Mouse (Mus musculus): ENCODE measurements around the gene Klhl42. TPM values are rescaled to one million over a fixed set of nuclear protein-coding genes. Genes with fewer than 3 reads are reported as not detected.

Gene Klhl42
- total RNA-seq (2017) = 14.9 and 18.0 TPM in 2 replicates

DNA sequence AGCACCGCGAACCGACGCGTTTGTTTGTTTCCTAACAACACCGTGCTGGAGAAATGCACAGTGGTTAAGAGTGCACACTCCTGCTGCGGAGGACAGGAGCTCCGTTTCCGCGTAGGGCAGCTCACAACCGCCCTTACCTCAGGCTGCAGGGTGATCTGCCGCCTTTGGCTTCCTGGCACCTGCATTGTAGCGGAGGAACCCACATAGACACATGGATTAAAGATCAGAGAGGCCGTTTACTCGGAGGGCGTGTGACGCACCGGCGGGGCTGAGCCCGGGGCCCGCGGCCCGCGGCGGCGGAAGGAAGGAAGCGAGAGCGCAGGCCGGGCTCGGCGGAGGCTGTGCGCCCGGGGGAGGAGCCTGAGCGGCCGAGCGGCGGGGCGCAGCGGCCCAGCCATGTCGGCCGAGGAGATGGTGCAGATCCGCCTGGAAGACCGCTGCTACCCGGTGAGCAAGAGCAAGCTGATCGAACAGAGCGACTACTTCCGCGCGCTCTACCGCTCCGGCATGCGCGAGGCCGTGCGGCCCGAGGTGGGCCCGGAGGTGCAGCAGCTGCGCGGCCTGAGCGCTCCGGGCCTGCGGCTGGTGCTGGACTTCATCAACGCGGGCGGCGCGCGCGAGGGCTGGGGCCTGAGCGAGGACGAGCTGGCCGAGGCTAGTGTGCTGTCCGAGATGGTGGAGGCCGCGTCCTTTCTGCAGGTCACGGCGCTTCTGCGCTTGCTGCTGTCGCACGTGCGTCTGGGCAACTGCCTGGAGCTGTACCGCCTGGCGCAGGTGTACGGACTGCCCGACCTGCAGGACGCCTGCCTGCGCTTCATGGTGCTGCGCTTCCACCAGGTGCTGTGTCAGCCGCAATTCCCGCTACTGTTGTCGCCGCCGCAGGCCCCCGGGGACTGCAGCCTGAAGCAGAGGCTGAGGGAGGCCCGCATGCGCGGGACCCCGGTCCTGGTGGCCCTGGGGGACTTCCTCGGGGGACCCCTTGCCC, at the start of gene Klhl42:
Gene Klhl42 (plus strand): TSS at position 244 of the 985 bp plus-strand sequence.
- peak; percentile 62 for ATAC-seq (ENCODE audit: extremely low read depth, insufficient number of reproducible peaks, low FRiP score, poor library complexity, severe bottlenecking)

GRCm38 (mm10) chr6:147042291-147043290, 48.6 kb upstream of the Klhl42 start, which contains the start of gene Mrps35:
Gene Mrps35 (plus strand): TSS chr6:147042764.
- ATAC-seq (ENCODE audit: extremely low read depth, insufficient number of reproducible peaks, low FRiP score, poor library complexity, severe bottlenecking) = peak; percentile 94

- ATAC-seq (ENCODE audit: extremely low read depth, insufficient number of reproducible peaks, low FRiP score, poor library complexity, severe bottlenecking) = no peak
Observed at GRCm38 (mm10) chr6:147043633-147044032, 47.5 kb upstream of the Klhl42 start.

DNA sequence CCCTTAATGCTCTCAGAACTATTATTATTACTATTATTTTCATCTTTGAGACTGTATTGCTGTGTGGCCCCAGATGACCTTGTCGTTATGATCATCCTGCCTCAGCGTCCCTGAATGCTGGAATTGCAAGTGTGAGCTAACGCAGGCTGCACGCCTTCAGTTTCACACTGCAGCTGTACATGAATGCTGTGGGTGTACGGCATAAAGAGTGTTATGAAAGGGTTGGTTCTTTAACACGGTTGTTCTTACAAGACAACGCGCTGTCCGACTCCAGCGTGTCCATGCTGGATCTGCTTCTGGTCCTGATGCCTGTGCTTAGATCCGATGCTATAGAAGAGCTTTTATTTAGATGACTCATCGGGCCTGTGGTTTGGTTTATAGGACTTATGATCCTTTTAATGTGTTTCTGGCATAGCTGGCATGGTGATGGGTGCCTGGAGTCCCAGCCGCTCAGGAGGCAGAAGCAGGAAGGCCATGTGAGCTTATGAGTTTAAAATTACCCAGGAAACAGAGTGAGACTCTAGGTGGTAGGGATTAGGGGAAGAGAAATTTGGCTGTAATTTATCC, 41.9 kb upstream of the Klhl42 start:
- ATAC-seq (ENCODE audit: extremely low read depth, insufficient number of reproducible peaks, low FRiP score, poor library complexity, severe bottlenecking) = no peak

DNA sequence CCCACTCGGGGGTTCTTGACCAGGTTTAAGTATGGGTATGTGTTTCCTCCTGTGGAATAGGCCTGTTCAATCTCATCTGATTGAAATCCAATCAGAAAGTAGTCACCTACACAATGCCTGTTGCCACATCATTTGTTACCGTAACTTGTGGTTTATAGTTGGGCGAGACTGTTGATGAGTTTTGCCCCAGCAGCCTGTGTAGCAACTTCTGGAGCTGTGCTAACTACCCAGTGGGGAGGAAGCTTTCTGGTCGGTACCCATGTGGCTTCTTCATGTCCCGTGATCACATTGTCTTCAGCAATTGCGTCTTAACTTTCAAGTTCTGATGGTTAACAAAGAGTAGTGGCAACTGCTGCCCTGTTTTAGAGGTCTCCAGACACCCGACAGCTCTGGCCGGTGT, 39.5 kb upstream of the Klhl42 start:
- ATAC-seq (ENCODE audit: extremely low read depth, insufficient number of reproducible peaks, low FRiP score, poor library complexity, severe bottlenecking) = peak; percentile 69

GRCm38 (mm10) chr6:147052440-147052839, 38.7 kb upstream of the Klhl42 start:
- ATAC-seq (ENCODE audit: extremely low read depth, insufficient number of reproducible peaks, low FRiP score, poor library complexity, severe bottlenecking) = peak; percentile 57

DNA sequence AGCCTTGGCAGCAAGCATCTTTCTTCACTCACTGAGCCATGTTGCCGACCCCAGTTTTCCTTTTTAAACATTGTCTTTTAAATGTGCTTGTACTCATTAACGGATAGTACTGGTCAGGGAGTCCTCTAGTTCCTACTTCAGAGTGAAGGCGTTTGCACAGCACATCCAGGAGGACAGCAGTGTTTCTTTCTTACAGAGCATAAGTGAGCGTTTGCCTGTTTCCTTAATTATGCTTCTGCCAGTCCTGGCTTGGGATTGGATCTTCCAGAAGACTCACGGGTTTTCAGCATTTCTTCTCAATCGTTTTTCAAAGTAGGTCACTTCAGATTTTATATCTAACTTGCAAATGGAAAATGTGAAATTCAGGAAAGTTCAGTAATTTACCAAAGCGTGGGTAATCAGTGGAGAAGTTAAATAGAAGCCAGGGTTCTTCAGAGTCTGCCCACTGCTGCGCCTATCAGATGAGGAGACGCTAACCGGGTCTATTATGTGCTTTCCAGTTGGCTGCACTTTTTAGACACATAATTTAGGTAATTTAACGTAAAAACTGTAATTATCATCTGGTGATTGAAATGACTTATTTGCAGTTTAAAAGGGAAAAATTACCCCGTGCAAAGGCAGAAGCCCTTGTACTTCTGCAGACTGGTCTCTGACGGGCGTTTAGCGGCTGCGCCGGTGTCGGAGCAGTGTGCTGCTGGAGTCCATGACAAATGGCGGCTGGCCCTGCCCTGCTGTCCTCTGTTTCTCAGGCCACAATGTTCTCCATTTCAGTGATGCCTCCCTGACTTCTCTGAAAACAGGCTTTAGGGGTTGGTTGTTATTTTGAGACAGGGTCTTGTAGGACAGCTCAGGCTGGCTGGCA, 37.2 kb upstream of the Klhl42 start:
- ATAC-seq (ENCODE audit: extremely low read depth, insufficient number of reproducible peaks, low FRiP score, poor library complexity, severe bottlenecking) = no peak

- no peak for ATAC-seq (ENCODE audit: extremely low read depth, insufficient number of reproducible peaks, low FRiP score, poor library complexity, severe bottlenecking)
Observed at GRCm38 (mm10) chr6:147055374-147055977, 35.7 kb upstream of the Klhl42 start.

DNA sequence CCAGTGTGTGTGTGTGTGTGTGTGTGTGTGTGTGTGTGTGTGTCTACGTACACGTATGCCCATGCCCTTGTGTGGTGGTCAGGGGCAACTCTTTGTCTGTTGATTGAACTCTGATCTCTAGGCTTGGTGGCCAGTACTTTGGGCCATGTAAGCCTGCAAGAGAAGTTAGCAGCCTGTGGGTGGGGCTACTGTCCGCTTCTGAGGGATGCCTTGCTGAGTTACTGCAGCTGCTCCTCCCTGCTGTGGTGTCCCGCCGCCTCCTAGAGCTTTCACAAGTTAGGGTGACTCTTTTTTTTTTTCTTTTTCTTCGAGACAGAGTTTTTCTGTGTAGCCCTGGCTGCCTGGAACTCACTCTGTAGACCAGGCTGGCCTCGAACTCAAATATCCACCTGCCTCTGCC, 31.9 kb upstream of the Klhl42 start:
- ATAC-seq (ENCODE audit: extremely low read depth, insufficient number of reproducible peaks, low FRiP score, poor library complexity, severe bottlenecking) = no peak

- ATAC-seq (ENCODE audit: extremely low read depth, insufficient number of reproducible peaks, low FRiP score, poor library complexity, severe bottlenecking) = no peak
Observed at GRCm38 (mm10) chr6:147061630-147062029, 29.5 kb upstream of the Klhl42 start.

- no peak for ATAC-seq (ENCODE audit: extremely low read depth, insufficient number of reproducible peaks, low FRiP score, poor library complexity, severe bottlenecking)
Observed at GRCm38 (mm10) chr6:147062034-147062433, 29.1 kb upstream of the Klhl42 start.

GRCm38 (mm10) chr6:147062694-147063093, 28.5 kb upstream of the Klhl42 start:
- no peak for ATAC-seq (ENCODE audit: extremely low read depth, insufficient number of reproducible peaks, low FRiP score, poor library complexity, severe bottlenecking)

DNA sequence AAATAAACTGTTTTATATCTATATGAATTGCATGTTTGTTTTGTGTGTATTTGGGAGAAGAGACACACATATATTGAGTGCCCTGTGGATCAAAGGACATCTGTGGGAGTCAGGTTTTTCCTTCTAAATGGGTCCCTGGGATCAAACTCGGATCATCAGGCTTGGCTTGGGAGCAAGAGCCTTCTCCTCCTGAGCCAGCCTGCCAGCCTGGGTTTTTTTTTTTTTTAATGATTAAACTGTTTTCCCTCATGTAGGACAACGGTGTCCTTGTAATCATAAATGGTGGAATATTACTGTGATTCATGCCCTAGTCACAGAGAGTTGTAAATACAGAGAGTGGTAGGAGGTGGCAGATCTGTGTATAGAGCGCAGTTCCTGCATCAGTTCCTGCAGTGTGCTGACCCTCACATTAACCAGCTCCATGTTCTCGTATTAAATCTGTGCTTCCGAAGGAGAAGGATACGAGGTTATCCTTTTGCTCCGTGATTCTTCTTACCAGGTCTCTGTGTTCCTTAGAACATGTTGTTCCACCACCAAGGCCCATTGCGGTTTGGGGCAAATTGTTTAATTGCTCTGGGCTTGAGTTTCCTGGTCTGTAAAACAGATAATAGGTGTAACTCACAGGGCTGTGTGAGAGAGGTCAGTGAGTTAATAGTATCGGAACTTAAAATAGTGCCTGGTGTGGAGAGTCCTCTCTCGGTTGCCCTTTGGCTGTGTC, 26.8 kb upstream of the Klhl42 start:
- no peak for ATAC-seq (ENCODE audit: extremely low read depth, insufficient number of reproducible peaks, low FRiP score, poor library complexity, severe bottlenecking)

- 0 out of 2 replicates have a peak, but pooled peaks have one; percentile 6 for ATAC-seq (ENCODE audit: extremely low read depth, insufficient number of reproducible peaks, low FRiP score, poor library complexity, severe bottlenecking)
Observed at GRCm38 (mm10) chr6:147064944-147065261, 26.3 kb upstream of the Klhl42 start.

DNA sequence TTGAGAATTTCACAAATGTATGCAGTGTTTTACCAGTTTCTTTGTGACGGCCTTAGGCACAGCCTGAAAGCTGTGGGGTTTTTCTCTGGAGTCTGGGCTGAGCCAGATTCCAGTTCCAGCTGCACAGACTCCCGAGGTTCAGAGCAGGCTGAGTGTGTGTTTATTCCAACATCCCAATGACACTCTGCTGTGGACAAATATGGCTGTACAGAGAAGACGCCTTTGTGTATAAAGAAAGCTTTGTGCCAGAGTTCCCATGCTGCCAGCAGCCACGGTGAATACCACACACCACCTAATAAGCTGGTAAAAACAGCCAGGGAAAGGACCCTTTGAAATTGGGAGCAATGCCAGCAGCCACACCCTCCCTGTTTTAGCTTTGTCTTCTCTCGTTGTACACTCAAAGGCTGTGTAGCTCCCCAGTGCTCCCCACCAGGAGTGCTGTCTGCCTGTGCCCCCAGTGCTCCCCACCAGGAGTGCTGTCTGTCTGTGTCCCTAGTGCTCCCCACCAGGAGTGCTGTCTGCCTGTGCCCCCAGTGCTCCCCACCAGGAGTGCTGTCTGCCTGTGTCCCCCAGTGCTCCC, 15.3 kb upstream of the Klhl42 start:
- no peak for ATAC-seq (ENCODE audit: extremely low read depth, insufficient number of reproducible peaks, low FRiP score, poor library complexity, severe bottlenecking)

DNA sequence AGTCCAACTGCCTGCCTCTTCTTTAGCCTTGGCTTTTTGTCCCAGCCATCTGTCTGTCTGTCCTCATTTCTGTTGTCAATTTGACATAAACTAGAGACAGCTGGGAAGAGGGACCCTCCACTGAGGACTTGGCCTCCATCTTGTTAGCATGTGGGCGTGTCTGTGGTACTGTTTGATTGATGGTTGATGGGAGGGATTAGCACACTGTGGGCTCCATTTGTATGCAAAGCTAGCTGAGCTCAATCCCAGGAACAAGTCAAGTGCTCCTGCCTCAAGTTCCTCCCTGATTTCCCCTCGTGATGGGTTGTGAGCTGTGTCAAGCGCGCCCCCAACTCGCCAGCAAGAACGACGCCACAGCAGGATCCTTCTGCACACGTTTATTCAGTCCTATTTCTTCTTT, 14.3 kb upstream of the Klhl42 start:
- no peak for ATAC-seq (ENCODE audit: extremely low read depth, insufficient number of reproducible peaks, low FRiP score, poor library complexity, severe bottlenecking)

DNA sequence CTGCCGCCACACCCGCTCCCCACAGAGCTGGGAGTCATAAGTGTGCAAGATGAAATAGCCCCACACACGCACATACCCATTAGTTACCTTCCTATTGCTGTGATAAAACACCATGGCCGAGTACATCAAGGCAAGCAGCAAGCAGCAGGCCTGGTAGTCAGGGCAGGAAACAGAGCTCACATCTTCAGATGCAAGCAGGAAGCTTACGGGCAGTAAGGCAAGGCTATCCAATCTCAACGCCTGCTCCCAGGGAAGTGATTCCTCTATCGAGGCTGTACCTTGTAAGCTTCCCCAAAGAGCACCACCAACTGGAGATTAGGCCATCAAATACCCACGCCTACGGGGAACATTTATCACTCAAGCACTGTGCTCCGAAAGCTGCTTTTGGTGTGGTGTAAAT, 11.3 kb upstream of the Klhl42 start:
- ATAC-seq (ENCODE audit: extremely low read depth, insufficient number of reproducible peaks, low FRiP score, poor library complexity, severe bottlenecking) = no peak

Measured in neutrophil, adult 5-6 weeks (primary cell).